Mouse (Mus musculus) liver, postnatal 0 days (tissue): ENCODE results near the gene Sertad4. TPM values are rescaled to one million over a fixed set of nuclear protein-coding genes. Genes with fewer than 3 reads are reported as not detected.

ENCODE experiments used
- ATAC-seq: fragments of 200-750 bp; cut with Nextera tagmentation; 2 replicates; pipeline ENCODE4 v1.8.0; 2017; ENCODE audit warnings: mild to moderate bottlenecking, moderate library complexity
- DNase-seq: peaks from one replicate; pipeline ENCODE4 v3.0.0-alpha.2; 2016
- H3K27ac ChIP-seq: fragments of 300-500 bp; sonication (generic); 2 replicates; pipeline ENCODE4 v1.5.1; 2014; ENCODE audit warnings: antibody characterized with exemption, moderate library complexity, mild to moderate bottlenecking, low read depth
- H3K27me3 ChIP-seq: fragments of 300-500 bp; sonication (generic); 2 replicates; pipeline ENCODE4 v1.6.1; 2014; ENCODE audit warnings: low read length, control low read depth, mixed read lengths; ENCODE audit not compliant: insufficient read depth
- H3K36me3 ChIP-seq: fragments of 300-500 bp; sonication (generic); replicated peaks from 2 replicates; pipeline ENCODE4 v1.6.1; 2014; ENCODE audit warnings: mild to moderate bottlenecking, control low read depth, low read length, moderate library complexity, mixed read lengths; ENCODE audit not compliant: insufficient read depth
- H3K4me1 ChIP-seq: fragments of 300-500 bp; sonication (generic); 2 replicates; pipeline ENCODE4 v1.6.1; 2014; ENCODE audit warnings: antibody characterized with exemption, mild to moderate bottlenecking, control low read depth; ENCODE audit not compliant: insufficient read depth
- H3K4me2 ChIP-seq: fragments of 300-500 bp; sonication (generic); 2 replicates; pipeline ENCODE4 v1.6.1; 2014; ENCODE audit warnings: low read depth, mild to moderate bottlenecking, low read length, moderate library complexity, mixed read lengths
- H3K4me3 ChIP-seq: fragments of 300-500 bp; sonication (generic); 2 replicates; pipeline ENCODE4 v1.5.1; 2014; ENCODE audit warnings: low read depth, low read length
- H3K9ac ChIP-seq: fragments of 300-500 bp; sonication (generic); replicated peaks from 2 replicates; pipeline ENCODE4 v1.6.1; 2014; ENCODE audit warnings: mild to moderate bottlenecking, moderate library complexity
- H3K9me3 ChIP-seq: fragments of 300-500 bp; sonication (generic); 2 replicates; pipeline ENCODE4 v1.6.1; 2016; ENCODE audit warnings: mild to moderate bottlenecking, control low read depth, low read length, mixed read lengths
- CTCF ChIP-seq: sonication (generic); IDR thresholded peaks from 2 replicates; pipeline ENCODE4 v1.5.1; 2016; ENCODE audit warnings: antibody characterized with exemption, low read depth
- EP300 ChIP-seq: IDR thresholded peaks from 2 replicates; pipeline ENCODE4 v1.6.1; 2016; ENCODE audit warnings: antibody characterized with exemption, low read depth, mild to moderate bottlenecking
- WGBS: fragments of 180-500 bp; shearing (Covaris S2); extraction: QIAGEN DNeasy Blood & Tissue Kit; methylation state at CpG from one replicate; pipeline ENCODE4 v1.1.7; 2014; ENCODE audit not compliant: insufficient replicate concordance; 5-methylcytosine and 5-hydroxymethylcytosine counted together
- polyA plus RNA-seq: library from polyadenylated mRNA; unstranded; fragments of >200 nt; fragmentation: Nextera tagmentation; extraction: Ambion mirVana; gene quantifications from 2 replicates; pipeline ENCODE4 v1.2.1, GENCODE M21; 2015

The Sertad4 gene
- polyA plus RNA-seq, 1 experiment from 2014 or later: 0.28 TPM

DNA sequence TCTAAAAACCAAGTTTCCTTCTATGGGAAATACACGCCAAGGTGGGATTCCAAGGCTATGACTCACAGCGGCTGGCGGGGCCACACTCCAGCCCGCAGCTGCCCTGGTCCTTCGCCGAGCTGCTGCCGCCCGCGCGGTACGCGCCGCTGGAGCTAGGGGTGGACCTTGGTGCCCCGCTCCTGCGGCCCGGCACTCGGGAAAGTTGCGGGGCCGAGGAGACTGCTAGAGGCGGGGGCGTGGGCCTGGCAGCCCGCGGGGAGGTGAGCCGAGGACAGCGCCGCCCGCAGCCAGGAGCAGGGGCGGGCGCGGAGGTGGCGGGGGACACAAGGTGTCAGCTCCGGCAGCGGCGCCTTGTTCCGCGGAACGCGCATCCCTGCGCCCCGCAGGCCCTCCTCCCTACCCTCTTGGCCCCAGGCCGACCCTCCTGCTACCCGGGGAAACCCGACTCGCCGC is 711 bp downstream of the Sertad4 start:
- Histone ChIP-seq H3K4me3 (peak overlapping the region; percentile 55), H3K27me3 (peaks cover 58% of the 10 kb centered on the region), H3K36me3 (no peaks in the 10 kb centered on the region), H3K27ac (no peak overlapping the region), H3K4me2 (peak overlapping the region; percentile 81), H3K4me1 (no peaks in the 10 kb centered on the region), H3K9ac (peak overlapping the region; percentile 38), H3K9me3 (no peaks in the 10 kb centered on the region)
- WGBS: under 1% methylated on average over 28 of the region's 45 CpGs
- ATAC-seq (peak; percentile 25; the same call in 1 of the 2 replicates), DNase-seq (peak; percentile 18)
- no peak for TF ChIP-seq CTCF
- no peak for TF ChIP-seq EP300

DNA sequence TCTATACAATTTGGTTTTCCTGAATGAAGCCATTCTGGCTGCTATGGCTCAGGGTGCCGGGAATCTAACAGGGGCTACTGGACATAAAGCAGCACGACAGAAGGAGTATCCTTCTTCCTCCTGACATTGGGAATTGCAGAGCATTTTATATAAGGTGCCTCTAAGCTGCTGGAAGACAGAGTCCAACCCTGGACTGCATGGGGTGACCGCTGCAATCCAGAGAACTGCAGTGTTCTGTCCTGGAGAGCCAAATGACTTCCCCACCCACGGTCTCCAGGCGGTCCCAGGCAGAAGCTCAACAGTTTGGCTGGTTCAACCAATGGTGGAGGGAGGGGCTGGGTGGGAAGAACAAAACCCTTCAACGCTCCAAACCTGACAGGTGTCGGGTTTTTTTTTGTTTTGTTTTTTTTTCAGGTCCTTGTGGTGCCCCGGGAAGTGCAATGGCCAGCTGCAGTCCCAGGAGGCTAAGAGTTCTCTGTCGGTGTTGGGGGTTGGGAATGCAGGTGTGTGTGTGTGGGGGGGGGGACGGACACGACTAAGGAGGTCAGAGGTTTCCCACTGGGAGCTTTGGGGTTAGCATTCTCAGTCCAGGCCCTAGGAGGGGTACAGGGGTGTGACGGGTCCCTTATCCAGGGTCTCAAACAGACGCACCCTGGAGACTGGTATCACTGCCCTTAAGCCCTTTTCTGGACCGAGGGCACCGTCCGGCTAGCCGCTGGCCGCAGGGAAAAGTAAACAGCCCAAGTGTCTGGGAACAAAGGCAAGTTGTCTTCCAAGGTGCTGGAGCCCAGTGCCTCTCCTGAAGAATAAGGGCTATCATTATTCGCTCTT is 1.4 kb downstream of the Sertad4 start:
- no peaks in the 10 kb centered on the region for H3K9me3 ChIP-seq
- no peak for DNase-seq
- H3K4me2 ChIP-seq: peak overlapping the region; percentile 81
- H3K4me1 ChIP-seq: no peaks in the 10 kb centered on the region
- H3K27me3 ChIP-seq: peaks cover 58% of the 10 kb centered on the region
- H3K9ac ChIP-seq: 0 out of 2 replicates have a peak overlapping the region, but pooled peaks have one; percentile 38
- ATAC-seq: no peak
- 8% methylated on average over 19 of the region's 19 CpGs for WGBS
- peak overlapping the region; percentile 55 for H3K4me3 ChIP-seq
- H3K36me3 ChIP-seq: no peaks in the 10 kb centered on the region
- H3K27ac ChIP-seq: no peak overlapping the region
- TF ChIP-seq CTCF: no peak
- TF ChIP-seq EP300: no peak

DNA sequence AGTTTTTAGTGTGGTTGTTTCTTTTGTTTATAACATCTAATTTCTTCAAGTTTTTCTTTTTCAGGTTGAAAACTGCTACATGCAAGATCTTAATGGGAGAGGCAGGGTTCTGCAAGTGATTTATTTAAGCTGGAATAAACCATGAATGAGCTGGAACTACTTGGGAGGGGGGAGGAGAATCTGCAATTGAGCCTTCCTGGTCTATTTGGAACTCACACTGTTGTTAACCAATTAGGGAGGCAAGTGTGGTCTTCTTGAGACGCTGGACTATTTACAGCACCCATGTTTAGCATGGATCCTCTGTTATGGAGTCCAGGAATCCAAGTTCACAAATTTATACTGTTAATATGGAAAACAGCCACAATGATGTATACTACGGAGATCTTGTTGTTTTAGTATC is 2.1 kb downstream of the Sertad4 start:
- H3K4me2 ChIP-seq: no peak overlapping the region
- no peaks in the 10 kb centered on the region for H3K4me1 ChIP-seq
- WGBS: 49% methylated on average over 2 of the region's 2 CpGs
- no peak overlapping the region for H3K27ac ChIP-seq
- H3K36me3 ChIP-seq: no peaks in the 10 kb centered on the region
- no peak overlapping the region for H3K9ac ChIP-seq
- no peak overlapping the region for H3K4me3 ChIP-seq
- peaks cover 62% of the 10 kb centered on the region for H3K27me3 ChIP-seq
- no peak for ATAC-seq
- no peaks in the 10 kb centered on the region for H3K9me3 ChIP-seq
- TF ChIP-seq EP300 (no peak), CTCF (no peak)
- no peak for DNase-seq

DNA sequence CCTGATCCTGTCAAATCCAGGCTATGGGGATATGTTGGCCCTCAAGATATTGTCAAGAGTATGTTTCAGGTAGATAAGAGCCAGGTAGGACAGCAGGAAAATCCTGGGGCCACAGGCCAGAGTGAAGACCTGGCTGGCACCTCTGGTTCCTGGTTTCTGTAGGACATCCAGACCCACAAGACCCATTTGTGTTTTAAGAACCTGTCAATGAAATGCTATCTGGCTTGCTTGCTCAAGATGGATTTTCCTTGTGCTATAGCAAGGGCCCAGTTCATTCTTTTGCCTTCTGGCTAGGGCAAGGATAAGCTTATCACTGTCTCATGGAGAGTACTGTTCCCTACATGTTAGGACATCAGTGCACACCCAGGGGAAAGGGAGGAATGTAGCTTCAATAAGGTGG is 3.5 kb downstream of the Sertad4 start:
- H3K27ac ChIP-seq: no peak overlapping the region
- peaks cover 57% of the 10 kb centered on the region for H3K27me3 ChIP-seq
- no peak for DNase-seq
- no peak overlapping the region for H3K9ac ChIP-seq
- H3K4me3 ChIP-seq: no peak overlapping the region
- no peak overlapping the region for H3K4me2 ChIP-seq
- no peaks in the 10 kb centered on the region for H3K9me3 ChIP-seq
- TF ChIP-seq EP300 (no peak), CTCF (no peak)
- ATAC-seq: no peak
- H3K4me1 ChIP-seq: no peaks in the 10 kb centered on the region
- H3K36me3 ChIP-seq: no peaks in the 10 kb centered on the region

DNA sequence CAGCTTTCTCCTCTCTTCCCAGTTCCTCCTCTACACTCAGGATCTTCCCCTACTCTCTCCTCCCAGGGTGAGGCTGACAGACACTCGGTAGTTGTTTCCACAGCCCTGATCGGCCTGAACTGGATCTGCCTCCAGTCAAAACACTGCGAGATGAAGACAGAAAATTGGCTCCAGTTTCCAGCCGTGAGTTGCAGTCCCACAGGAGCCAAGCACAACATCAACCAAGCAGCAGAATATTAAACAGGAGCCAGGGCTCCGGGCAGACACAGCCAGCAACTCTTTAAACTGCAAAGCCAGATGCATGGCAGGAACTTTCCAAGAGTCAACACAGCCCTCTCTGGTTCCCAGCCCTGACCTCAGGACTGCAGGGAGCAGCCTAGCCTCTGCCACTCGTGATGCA is 3.9 kb downstream of the Sertad4 start:
- TF ChIP-seq EP300 (no peak), CTCF (no peak)
- 21% methylated on average over 6 of the region's 6 CpGs for WGBS
- no peak overlapping the region for H3K9ac ChIP-seq
- H3K27ac ChIP-seq: no peak overlapping the region
- no peaks in the 10 kb centered on the region for H3K36me3 ChIP-seq
- ATAC-seq (no peak), DNase-seq (no peak)
- no peak overlapping the region for H3K4me2 ChIP-seq
- no peaks in the 10 kb centered on the region for H3K9me3 ChIP-seq
- H3K27me3 ChIP-seq: peaks cover 55% of the 10 kb centered on the region
- H3K4me3 ChIP-seq: no peak overlapping the region
- no peaks in the 10 kb centered on the region for H3K4me1 ChIP-seq

DNA sequence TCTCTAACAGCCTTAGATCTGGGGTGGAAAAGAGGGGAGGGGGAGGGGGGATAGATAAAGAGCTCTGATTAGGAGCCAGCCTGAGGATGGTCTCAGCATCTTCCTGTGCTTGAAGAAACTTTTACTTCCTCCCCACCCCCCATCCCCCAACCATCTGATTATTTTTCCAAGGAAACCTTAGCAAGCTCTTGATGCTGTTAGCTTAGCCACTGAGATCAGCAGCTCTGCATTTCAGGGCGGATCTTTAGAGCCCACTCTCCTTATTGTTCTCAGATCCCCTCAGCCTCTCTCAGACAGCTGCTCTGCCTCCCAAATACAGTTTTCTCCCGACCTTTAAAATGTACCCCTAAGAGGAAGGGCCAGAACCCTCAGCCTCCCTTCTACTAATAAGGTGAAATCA is 4.4 kb downstream of the Sertad4 start:
- ATAC-seq (no peak), DNase-seq (no peak)
- 11% methylated on average over 2 of the region's 2 CpGs for WGBS
- Histone ChIP-seq H3K27me3 (peaks cover 50% of the 10 kb centered on the region), H3K27ac (no peak overlapping the region), H3K4me1 (no peaks in the 10 kb centered on the region), H3K9ac (no peak overlapping the region), H3K9me3 (no peaks in the 10 kb centered on the region), H3K4me2 (no peak overlapping the region), H3K4me3 (no peak overlapping the region), H3K36me3 (no peaks in the 10 kb centered on the region)
- TF ChIP-seq EP300 (no peak), CTCF (no peak)
